Mouse (Mus musculus): ENCODE measurements around the gene Trappc11.

The Trappc11 gene

GRCm38 (mm10) chr8:47533344-47534125 lies at the start of gene Trappc11, which contains the start of gene Rwdd4a:
Gene Trappc11 (minus strand): TSS chr8:47533470.
Gene Rwdd4a (plus strand): TSS chr8:47533664.
- DNase-seq: peak; percentile 96

- no peak for DNase-seq
These were observed 48.2 kb upstream of the Trappc11 start for GRCm38 (mm10) chr8:47581454-47581853.

- DNase-seq: no peak
These were observed 40.2 kb upstream of the Trappc11 start for GRCm38 (mm10) chr8:47573482-47573881.

- DNase-seq: no peak
These were observed 36.9 kb upstream of the Trappc11 start for GRCm38 (mm10) chr8:47570161-47570560.

- DNase-seq: no peak
These were observed 34.8 kb upstream of the Trappc11 start for GRCm38 (mm10) chr8:47568098-47568497.

- no peak for DNase-seq
These were observed 33.3 kb upstream of the Trappc11 start for GRCm38 (mm10) chr8:47566551-47566950.

- DNase-seq: no peak
These were observed 27.5 kb upstream of the Trappc11 start for GRCm38 (mm10) chr8:47560801-47561200.

- DNase-seq: no peak
These were observed 25.0 kb upstream of the Trappc11 start for GRCm38 (mm10) chr8:47558274-47558673.

- no peak for DNase-seq
These were observed 23.2 kb upstream of the Trappc11 start for GRCm38 (mm10) chr8:47556446-47556845.

- DNase-seq: peak; percentile 16
These were observed 20.3 kb upstream of the Trappc11 start for GRCm38 (mm10) chr8:47553613-47554012.

GRCm38 (mm10) chr8:47547102-47547501 lies 13.8 kb upstream of the Trappc11 start:
- DNase-seq: no peak

GRCm38 (mm10) chr8:47544094-47544493 lies 10.8 kb upstream of the Trappc11 start:
- no peak for DNase-seq

GRCm38 (mm10) chr8:47542746-47543145 lies 9.5 kb upstream of the Trappc11 start:
- DNase-seq: no peak

- DNase-seq: no peak
These were observed 5.1 kb upstream of the Trappc11 start for GRCm38 (mm10) chr8:47538323-47538722.

- no peak for DNase-seq
These were observed 5.2 kb downstream of the Trappc11 start for GRCm38 (mm10) chr8:47528094-47528493.

GRCm38 (mm10) chr8:47513601-47514000 lies 19.7 kb downstream of the Trappc11 start:
- no peak for DNase-seq

GRCm38 (mm10) chr8:47510930-47511329 lies 22.3 kb downstream of the Trappc11 start:
- no peak for DNase-seq

- DNase-seq: no peak
These were observed 27.8 kb downstream of the Trappc11 start for GRCm38 (mm10) chr8:47505431-47505830.

GRCm38 (mm10) chr8:47502546-47502945 lies 30.7 kb downstream of the Trappc11 start:
- DNase-seq: no peak

GRCm38 (mm10) chr8:47501994-47502393 lies 31.3 kb downstream of the Trappc11 start:
- DNase-seq: no peak

- no peak for DNase-seq
These were observed 37.8 kb downstream of the Trappc11 start for GRCm38 (mm10) chr8:47495428-47495827.

GRCm38 (mm10) chr8:47494602-47495153 lies 38.6 kb downstream of the Trappc11 start:
- no peak for DNase-seq

GRCm38 (mm10) chr8:47493106-47493505 lies 40.2 kb downstream of the Trappc11 start:
- DNase-seq: no peak

GRCm38 (mm10) chr8:47487231-47487630 lies 46.0 kb downstream of the Trappc11 start:
- DNase-seq: no peak

Data from embryo, embryonic 11 days (tissue).